Mouse (Mus musculus) heart, postnatal 4 days (tissue): ENCODE results near the gene Syngr1. TPM values are rescaled to one million over a fixed set of nuclear protein-coding genes. Genes with fewer than 3 reads are reported as not detected.

Experiments
- DNase-seq: peaks from one replicate; pipeline ENCODE4 v3.0.0; 2021
- total RNA-seq, 2 experiments: library from RNA; stranded (reverse); gene quantifications; 2 replicates each; pipeline ENCODE4 v1.2.3; 2021

Syngr1 gene
- total RNA-seq, 2 experiments from 2014 or later: 73.4 to 86.0 TPM

DNA sequence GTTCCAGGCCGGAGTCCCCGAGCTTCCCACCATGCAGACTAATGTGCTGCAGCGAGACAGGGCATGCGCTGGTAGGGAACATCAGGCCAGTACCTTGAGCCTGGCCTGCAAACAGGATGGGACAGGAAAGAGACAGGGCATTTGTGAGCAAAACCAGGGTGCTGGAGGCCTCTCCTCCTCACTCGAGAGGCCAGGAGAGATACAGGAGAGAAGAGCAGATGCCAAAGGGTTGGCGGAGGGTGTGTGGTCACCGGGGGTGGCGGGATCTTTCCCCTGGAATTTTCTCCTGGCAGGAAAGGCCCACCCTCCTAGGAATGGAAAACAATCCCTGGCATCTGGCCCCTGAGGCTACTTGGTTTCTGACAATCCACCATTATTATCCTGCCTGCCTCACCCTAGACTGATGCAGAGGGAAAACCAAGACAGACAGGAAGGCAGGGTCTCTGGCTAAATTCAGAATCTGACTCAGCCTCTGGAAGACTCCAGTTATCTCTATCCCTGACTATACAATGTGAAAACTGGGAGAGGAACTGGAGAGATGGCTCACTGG lies 21.0 kb upstream of the Syngr1 start:
- DNase-seq: peak; percentile 37

GRCm38 (mm10) chr15:80071951-80072437 lies 19.1 kb upstream of the Syngr1 start:
- DNase-seq: peak; percentile 46

DNA sequence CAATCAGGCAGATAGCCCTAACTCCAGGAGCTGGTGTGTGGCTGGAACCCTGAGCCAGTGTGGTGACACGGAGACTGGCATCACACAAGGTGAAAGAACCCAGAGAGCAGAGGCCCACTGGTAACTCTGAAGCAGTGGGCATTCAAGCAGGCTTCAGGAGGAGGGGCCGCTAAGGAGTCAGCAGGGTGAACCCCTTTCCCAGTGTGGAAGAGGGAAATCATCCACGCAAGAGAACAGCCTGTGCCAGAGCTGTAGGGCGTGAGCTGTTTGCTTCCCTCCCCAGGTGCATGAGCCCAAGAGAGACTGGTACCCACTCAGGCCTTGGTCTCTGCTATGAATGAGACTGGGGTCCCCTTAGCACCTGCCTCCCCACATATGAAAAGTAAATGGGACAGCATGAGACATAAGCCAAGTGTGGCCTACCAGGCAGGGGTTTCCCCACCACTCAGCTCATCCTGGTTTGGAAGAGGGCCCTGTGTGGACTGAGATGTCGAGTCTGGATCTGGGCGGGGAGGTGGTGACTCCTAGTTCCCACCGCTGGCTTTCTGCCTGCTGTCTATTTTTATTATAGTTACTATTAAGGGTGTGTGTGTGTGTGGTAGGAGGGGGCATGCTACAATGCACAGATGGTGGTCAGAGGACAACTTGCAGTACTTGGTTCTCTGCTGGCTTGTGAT lies 18.4 kb upstream of the Syngr1 start:
- no peak for DNase-seq

DNA sequence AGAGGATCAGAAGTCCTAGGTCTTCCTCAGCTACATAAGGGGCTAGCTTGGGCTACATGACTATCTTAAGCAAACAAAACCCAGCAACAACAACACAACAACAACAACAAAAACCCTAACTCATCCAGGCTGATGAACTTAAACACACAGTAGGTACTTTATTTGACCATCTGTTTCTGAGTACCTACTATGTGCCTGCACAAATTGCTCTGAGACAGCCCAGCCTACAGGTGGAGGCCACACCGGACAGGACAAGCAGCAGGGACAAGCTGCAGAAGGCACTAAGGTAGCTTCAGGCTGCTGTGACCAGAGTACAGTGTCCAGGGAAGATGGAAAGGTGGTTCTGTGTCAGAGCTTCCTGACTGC lies 17.9 kb upstream of the Syngr1 start:
- DNase-seq: no peak

GRCm38 (mm10) chr15:80074663-80075373 lies 16.3 kb upstream of the Syngr1 start:
- DNase-seq: peak; percentile 72

DNA sequence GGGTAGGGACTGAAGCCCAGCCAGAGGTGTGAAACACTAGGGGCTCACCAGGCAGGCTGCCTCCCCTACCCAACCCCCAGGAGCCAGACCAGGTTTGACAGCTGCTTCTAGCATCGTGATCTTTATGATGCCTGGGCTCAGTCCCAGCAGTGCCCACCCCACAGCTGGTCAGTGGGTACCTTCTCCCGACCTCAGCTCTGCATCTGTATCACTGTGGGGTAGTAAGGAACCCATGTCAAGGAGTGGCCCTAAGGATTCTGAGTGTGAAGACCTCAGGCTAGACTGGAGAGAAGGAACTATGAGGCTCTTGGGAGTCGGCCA lies 15.8 kb upstream of the Syngr1 start:
- DNase-seq: no peak

DNA sequence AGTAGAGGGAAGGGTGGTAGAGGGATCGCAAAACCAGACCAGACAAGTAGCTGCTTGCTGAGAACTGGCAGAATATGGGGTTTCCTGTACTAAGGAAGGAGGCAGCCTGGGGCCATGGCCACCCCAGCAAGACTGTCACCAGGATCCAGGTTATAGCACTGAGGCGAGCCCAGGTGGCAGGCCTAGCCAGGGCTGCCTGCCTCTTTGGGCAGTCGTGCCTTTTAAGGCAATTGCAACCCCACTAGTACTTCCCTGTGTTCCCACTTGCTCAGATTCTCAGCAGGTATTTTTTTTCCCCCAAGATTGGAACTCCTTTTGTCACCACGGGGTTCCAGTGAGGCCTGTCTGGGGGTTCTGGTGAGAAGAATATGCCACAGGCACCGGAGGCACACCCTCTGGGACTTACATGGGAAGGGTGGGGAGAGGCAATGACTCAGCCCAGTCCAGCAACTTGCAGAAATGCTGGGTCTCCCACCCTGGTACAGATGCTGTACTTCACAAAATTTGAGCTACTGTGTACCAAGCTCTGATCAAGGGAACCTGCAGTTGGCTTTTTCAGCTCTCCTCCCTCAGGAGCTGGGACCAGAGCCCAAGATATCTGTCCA lies 15.3 kb upstream of the Syngr1 start:
- no peak for DNase-seq

DNA sequence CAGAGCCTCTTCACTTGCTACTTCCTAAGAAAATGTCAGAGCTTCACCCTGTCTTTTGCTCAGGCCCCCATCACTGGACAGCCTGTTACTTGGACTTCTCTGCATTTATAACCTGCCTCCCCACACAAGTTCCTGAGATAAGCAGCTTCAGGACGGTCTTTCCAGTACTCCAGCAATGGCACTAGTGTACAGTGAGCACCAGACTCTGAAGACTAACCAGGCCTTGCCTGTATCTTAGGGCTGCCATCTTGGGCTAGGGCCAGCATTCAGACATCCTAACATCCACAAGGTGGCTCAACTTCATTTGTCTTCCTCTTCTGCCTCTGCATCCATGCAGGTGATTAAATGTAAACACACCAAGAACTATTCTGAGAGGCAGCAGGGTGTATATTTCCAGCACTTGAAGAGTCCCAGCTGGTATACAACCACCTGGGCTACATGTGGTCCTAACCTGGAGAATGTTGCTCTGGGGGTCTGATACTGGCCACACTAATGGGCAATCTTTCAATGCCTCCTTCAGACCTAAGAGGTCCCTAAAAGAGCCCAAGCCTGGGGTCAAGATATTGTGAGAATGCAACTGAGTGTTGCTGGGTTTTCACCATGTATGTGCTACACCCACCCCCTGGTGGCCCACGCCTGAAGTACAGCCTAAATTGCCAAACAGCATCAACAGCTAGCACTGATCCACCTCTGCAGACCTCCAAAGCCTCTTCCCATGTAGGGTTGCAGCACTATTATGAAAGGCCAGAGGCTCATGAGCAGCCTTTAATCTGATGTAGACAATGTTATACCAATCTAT lies 14.6 kb upstream of the Syngr1 start:
- peak; percentile 87 for DNase-seq

GRCm38 (mm10) chr15:80078058-80078814 lies 12.9 kb upstream of the Syngr1 start:
- peak; percentile 64 for DNase-seq

GRCm38 (mm10) chr15:80079129-80079668 lies 11.9 kb upstream of the Syngr1 start:
- no peak for DNase-seq

- no peak for DNase-seq
Measured at GRCm38 (mm10) chr15:80079954-80080353, 11.2 kb upstream of the Syngr1 start.

DNA sequence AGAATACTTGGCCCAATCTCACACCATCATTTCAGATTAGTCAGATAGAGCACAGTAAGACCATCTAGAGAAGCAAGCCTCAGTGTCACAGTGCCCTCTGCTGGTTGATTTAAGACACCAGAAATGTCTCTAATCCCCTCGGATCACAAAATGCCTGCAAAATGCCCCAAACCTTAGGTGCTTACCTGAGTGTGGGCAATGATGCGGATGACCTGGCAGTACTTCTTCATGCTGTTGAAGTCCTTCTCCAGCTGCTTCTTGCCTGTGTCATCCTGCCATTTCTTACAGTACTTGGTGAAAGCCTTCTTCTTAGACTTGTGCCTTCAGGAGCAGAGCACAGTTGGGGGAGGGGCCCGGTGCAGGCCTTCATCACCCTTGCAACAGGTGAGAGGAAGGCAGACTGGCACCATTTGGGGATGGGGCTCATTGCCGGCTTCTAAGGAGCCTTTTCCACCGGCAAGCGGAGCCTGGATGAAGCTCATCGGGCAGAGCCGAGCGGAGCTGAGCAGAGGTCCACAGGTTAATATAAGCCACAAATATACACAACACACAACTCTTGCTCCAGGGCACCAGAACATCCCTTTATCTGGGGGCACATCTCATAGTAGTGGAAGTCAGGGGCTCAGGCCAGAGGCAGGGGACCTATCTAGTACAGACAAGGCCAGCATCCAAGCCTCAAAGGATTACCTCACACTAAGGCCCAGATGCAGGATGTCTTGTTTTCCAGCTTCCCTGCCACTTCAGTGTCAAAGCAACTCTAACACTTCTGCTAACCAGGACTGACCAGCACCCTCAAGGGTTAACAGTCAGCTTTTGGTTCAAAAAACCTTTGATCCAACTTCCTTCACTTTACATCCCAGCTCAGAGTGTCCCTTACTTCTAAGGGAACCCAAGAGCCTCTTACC lies 10.2 kb upstream of the Syngr1 start:
- DNase-seq: no peak

DNA sequence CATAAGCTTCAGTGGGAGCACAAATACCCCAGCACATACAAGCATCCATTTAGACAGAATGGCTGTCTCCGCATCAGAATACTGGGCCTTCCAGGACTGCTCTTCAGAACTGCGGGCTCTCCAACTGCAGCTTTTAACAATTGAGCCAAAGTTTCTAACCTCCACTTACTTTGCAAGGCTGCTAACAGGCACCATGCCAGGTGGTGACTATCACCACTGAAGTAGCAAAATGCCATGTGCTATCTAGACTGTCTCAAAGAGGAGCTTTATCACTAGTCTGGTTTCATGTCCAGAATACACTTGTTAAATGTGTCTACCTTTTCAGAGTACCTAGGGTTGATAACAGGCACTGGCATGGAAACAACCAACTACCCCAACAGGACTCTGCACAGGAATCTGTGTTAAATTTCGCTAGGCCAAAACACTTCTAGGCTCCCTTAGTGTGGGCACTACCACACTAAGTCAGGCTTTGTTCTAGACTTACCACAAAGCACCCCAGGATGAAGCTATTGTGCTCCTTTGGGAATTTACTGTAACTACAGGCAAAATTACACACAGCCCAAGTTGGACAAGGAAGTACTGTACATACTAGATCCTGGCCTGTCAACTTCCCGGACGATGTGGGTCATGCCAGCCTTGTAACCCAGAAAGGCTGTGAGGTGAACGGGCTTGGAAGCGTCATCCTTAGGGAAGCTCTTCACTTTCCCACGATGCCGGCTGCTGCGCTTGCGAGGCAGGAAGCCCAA lies 9.2 kb upstream of the Syngr1 start:
- DNase-seq: no peak

GRCm38 (mm10) chr15:80082661-80083275 lies 8.4 kb upstream of the Syngr1 start:
- no peak for DNase-seq

DNA sequence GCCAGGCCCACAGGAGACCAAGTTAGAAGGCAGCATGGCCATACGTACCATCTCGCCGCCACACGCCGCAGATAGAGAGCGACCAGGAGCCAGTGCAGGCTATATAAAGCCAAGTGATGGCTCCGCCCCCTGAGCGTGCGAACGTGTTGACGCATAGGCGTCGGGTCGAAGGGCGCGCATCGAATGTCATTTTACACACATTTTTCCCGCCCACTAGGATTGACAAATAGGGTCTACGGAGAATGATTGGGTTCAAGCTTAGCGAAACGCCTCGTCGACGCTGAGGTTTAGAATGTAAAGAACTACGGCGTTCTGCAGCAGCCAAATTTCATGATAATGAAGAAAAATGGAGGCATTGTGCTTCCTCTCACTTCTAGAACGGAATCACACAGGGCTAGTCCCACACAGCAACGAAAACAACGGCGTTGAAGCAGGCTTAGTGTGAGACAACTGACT lies 7.8 kb upstream of the Syngr1 start:
- peak; percentile 99 for DNase-seq

- DNase-seq: no peak
Measured at GRCm38 (mm10) chr15:80083740-80084139, 7.4 kb upstream of the Syngr1 start.

- DNase-seq: no peak
Measured at GRCm38 (mm10) chr15:80087406-80088012, 3.6 kb upstream of the Syngr1 start.

DNA sequence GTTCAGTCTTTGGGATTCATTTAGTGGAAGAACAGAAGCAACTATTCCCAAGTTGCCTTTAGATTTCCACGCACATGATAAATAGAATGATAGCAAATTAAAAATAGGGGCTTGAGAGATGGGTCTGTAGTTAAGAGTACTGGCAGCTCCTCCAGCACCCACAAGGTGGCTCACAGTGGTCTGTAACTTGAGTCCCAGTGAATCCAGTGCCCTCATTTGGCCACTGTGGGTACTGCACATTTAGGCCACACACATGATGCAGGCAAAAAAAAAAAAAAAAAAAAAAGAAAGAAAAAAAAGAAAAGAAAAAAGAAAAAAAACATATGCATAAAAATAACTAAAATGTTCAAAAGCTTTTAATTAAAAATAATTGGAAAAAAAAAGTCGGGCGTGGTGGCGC lies 2.5 kb upstream of the Syngr1 start:
- peak; percentile 95 for DNase-seq

GRCm38 (mm10) chr15:80090155-80090554 lies 979 bp upstream of the Syngr1 start:
- no peak for DNase-seq
